Mouse (Mus musculus): ENCODE results near the gene Tmem151a.

DNA sequence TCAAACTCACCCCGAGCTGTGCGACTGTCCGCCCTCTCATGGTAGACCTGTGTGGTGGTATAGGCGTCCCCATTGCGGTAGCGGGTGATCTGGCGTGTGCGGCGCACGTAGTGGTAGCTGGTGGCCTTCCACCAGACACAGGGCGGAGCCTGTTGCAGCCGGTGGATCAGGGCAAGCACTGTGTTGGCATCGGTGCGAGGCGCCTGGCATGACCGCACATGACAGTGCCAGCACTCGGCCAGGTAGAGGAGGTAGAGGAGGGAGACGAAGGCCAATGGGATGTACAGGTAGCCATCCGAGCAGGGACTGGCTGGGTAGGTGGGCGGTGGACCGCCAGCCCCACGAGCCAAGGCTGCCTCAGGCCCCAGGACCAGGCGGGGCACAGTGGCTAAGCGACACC lies 2.7 kb downstream of the Tmem151a start:
- TF ChIP-seq GATA1 (IDR thresholded peaks at IDR 0.05; ENCODE audit: borderline replicate concordance, low read length) = no peak
- TF ChIP-seq FLI1 (IDR thresholded peaks at IDR 0.05; ENCODE audit: low read length) = no peak
